Mouse (Mus musculus): ENCODE data around the gene Zfp11. TPM values are rescaled to one million over a fixed set of nuclear protein-coding genes. Genes with fewer than 3 reads are reported as not detected.
"Not testable (repeated sequence)": the region's sequence is repeated elsewhere in the genome, so short reads cannot be mapped to it uniquely, and the experiment has no call there.

The Zfp11 gene
- polyA plus RNA-seq, 1 experiment from 2014 or later = 6.3 TPM

- WGBS = 92% methylated on average over 4 of the region's 4 CpGs
- H3K4me1 ChIP-seq (replicated peaks) = peaks cover 11% of the 10 kb centered on the region; the same call in 1 of the 2 replicates
Measured at GRCm38 (mm10) chr5:129667851-129668250, 2.0 kb downstream of the Zfp11 start.

GRCm38 (mm10) chr5:129666271-129666909, 3.5 kb downstream of the Zfp11 start:
- Histone ChIP-seq H3K27me3 (no peaks in the 10 kb centered on the region), H3K36me3 (no peaks in the 10 kb centered on the region), H3K9me3 (no peaks in the 10 kb centered on the region), H3K27ac (no peak overlapping the region), H3K4me1 (replicated peaks) (peaks cover 11% of the 10 kb centered on the region; the same call in 1 of the 2 replicates), H3K4me3 (replicated peaks) (no peak overlapping the region), H3K9ac (replicated peaks) (no peak overlapping the region), H3K4me2 (no peak overlapping the region)
- WGBS = 96% methylated on average over 10 of the region's 10 CpGs
- ATAC-seq (ENCODE audit: insufficient number of reproducible peaks, insufficient read depth, low FRiP score, low TSS enrichment, low read depth) = no peak

More at GRCm38 (mm10) chr5:129667851-129668250, 2.0 kb downstream of the Zfp11 start:
- Histone ChIP-seq H3K36me3 (no peaks in the 10 kb centered on the region), H3K27me3 (no peaks in the 10 kb centered on the region), H3K9me3 (no peaks in the 10 kb centered on the region), H3K27ac (no peak overlapping the region), H3K4me2 (no peak overlapping the region), H3K4me3 (replicated peaks) (no peak overlapping the region), H3K9ac (replicated peaks) (no peak overlapping the region)
- no peak for ATAC-seq (ENCODE audit: insufficient number of reproducible peaks, insufficient read depth, low FRiP score, low TSS enrichment, low read depth)

GRCm38 (mm10) chr5:129664090-129664489, 5.8 kb downstream of the Zfp11 start:
- H3K4me3 ChIP-seq (replicated peaks) = no peak overlapping the region
- no peak for ATAC-seq (ENCODE audit: insufficient number of reproducible peaks, insufficient read depth, low FRiP score, low TSS enrichment, low read depth)
- 87% methylated on average over 5 of the region's 5 CpGs for WGBS

GRCm38 (mm10) chr5:129657931-129658330, 12.0 kb downstream of the Zfp11 start:
- Histone ChIP-seq H3K9me3 (no peaks in the 10 kb centered on the region), H3K9ac (replicated peaks) (no peak overlapping the region), H3K4me1 (replicated peaks) (no peaks in the 10 kb centered on the region), H3K36me3 (peaks cover 54% of the 10 kb centered on the region), H3K4me3 (replicated peaks) (no peak overlapping the region), H3K4me2 (no peak overlapping the region), H3K27ac (no peak overlapping the region), H3K27me3 (no peaks in the 10 kb centered on the region)
- no peak for ATAC-seq (ENCODE audit: insufficient number of reproducible peaks, insufficient read depth, low FRiP score, low TSS enrichment, low read depth)
- 95% methylated on average over 15 of the region's 15 CpGs for WGBS

More at GRCm38 (mm10) chr5:129664090-129664489, 5.8 kb downstream of the Zfp11 start:
- H3K27ac ChIP-seq = no peak overlapping the region
- H3K27me3 ChIP-seq = no peaks in the 10 kb centered on the region
- no peaks in the 10 kb centered on the region for H3K9me3 ChIP-seq
- no peak overlapping the region for H3K4me2 ChIP-seq
- H3K4me1 ChIP-seq (replicated peaks) = peaks cover 9% of the 10 kb centered on the region; the same call in 1 of the 2 replicates
- H3K9ac ChIP-seq (replicated peaks) = no peak overlapping the region
- peaks cover 15% of the 10 kb centered on the region for H3K36me3 ChIP-seq

- Histone ChIP-seq H3K9ac (replicated peaks) (no peak overlapping the region), H3K27ac (no peak overlapping the region), H3K4me2 (no peak overlapping the region), H3K27me3 (no peaks in the 10 kb centered on the region), H3K9me3 (no peaks in the 10 kb centered on the region), H3K4me1 (replicated peaks) (no peaks in the 10 kb centered on the region), H3K4me3 (replicated peaks) (no peak overlapping the region), H3K36me3 (peaks cover 54% of the 10 kb centered on the region)
- no peak for ATAC-seq (ENCODE audit: insufficient number of reproducible peaks, insufficient read depth, low FRiP score, low TSS enrichment, low read depth)
- 94% methylated on average over 10 of the region's 10 CpGs for WGBS
Measured at GRCm38 (mm10) chr5:129657016-129657415, 12.9 kb downstream of the Zfp11 start.

- H3K9ac ChIP-seq (replicated peaks) = no peak overlapping the region
- H3K36me3 ChIP-seq = peaks cover 7% of the 10 kb centered on the region
- ATAC-seq (ENCODE audit: insufficient number of reproducible peaks, insufficient read depth, low FRiP score, low TSS enrichment, low read depth) = no peak
- 95% methylated on average over 5 of the region's 5 CpGs for whole genome bisulfite sequencing
- no peaks in the 10 kb centered on the region for H3K4me1 ChIP-seq (replicated peaks)
- no peak overlapping the region for H3K27ac ChIP-seq
- no peaks in the 10 kb centered on the region for H3K9me3 ChIP-seq
- no peak overlapping the region for H3K4me3 ChIP-seq (replicated peaks)
- H3K4me2 ChIP-seq = no peak overlapping the region
- H3K27me3 ChIP-seq = no peaks in the 10 kb centered on the region
Measured at GRCm38 (mm10) chr5:129650858-129651257, 19.0 kb downstream of the Zfp11 start.

- H3K36me3 ChIP-seq; ATAC-seq (ENCODE audit: insufficient number of reproducible peaks, insufficient read depth, low FRiP score, low TSS enrichment, low read depth); H3K4me1 ChIP-seq (replicated peaks); H3K9ac ChIP-seq (replicated peaks); H3K9me3 ChIP-seq; H3K27me3 ChIP-seq; H3K4me3 ChIP-seq (replicated peaks); H3K4me2 ChIP-seq; H3K27ac ChIP-seq: not testable (repeated sequence)
- 70% methylated on average over 2 of the region's 2 CpGs for WGBS
Measured at GRCm38 (mm10) chr5:129632270-129633250, 37.3 kb downstream of the Zfp11 start.

- not testable (repeated sequence) for ATAC-seq (ENCODE audit: insufficient number of reproducible peaks, insufficient read depth, low FRiP score, low TSS enrichment, low read depth); H3K9me3 ChIP-seq; H3K36me3 ChIP-seq; H3K4me1 ChIP-seq (replicated peaks); H3K9ac ChIP-seq (replicated peaks); H3K4me3 ChIP-seq (replicated peaks); H3K27me3 ChIP-seq; H3K27ac ChIP-seq; H3K4me2 ChIP-seq
- 77% methylated on average over 4 of the region's 4 CpGs for WGBS
Measured at GRCm38 (mm10) chr5:129626586-129626985, 43.3 kb downstream of the Zfp11 start.

GRCm38 (mm10) chr5:129626099-129626498, 43.8 kb downstream of the Zfp11 start:
- Histone ChIP-seq H3K4me2 (no peak overlapping the region), H3K9ac (replicated peaks) (no peak overlapping the region), H3K36me3 (no peaks in the 10 kb centered on the region), H3K27me3 (no peaks in the 10 kb centered on the region), H3K4me1 (replicated peaks) (no peaks in the 10 kb centered on the region), H3K27ac (no peak overlapping the region), H3K9me3 (no peaks in the 10 kb centered on the region), H3K4me3 (replicated peaks) (no peak overlapping the region)
- ATAC-seq (ENCODE audit: insufficient number of reproducible peaks, insufficient read depth, low FRiP score, low TSS enrichment, low read depth) = no peak
- 82% methylated on average over 6 of the region's 6 CpGs for WGBS

GRCm38 (mm10) chr5:129621361-129621760, 48.5 kb downstream of the Zfp11 start:
- Histone ChIP-seq H3K27me3 (no peaks in the 10 kb centered on the region), H3K9ac (replicated peaks) (no peak overlapping the region), H3K4me3 (replicated peaks) (no peak overlapping the region), H3K4me1 (replicated peaks) (no peaks in the 10 kb centered on the region), H3K4me2 (no peak overlapping the region), H3K36me3 (no peaks in the 10 kb centered on the region), H3K27ac (no peak overlapping the region), H3K9me3 (no peaks in the 10 kb centered on the region)
- WGBS = 92% methylated on average over 5 of the region's 5 CpGs
- no peak for ATAC-seq (ENCODE audit: insufficient number of reproducible peaks, insufficient read depth, low FRiP score, low TSS enrichment, low read depth)

GRCm38 (mm10) chr5:129620600-129620999, 49.3 kb downstream of the Zfp11 start:
- not testable (repeated sequence) for H3K9ac ChIP-seq (replicated peaks); H3K9me3 ChIP-seq; H3K27me3 ChIP-seq; H3K4me1 ChIP-seq (replicated peaks); H3K36me3 ChIP-seq; ATAC-seq (ENCODE audit: insufficient number of reproducible peaks, insufficient read depth, low FRiP score, low TSS enrichment, low read depth); H3K4me2 ChIP-seq; H3K4me3 ChIP-seq (replicated peaks); H3K27ac ChIP-seq
- WGBS = 61% methylated on average over 9 of the region's 9 CpGs

Data from limb, embryonic 12.5 days (tissue).